Mouse (Mus musculus) kidney, adult 2 months (tissue): ENCODE measurements around the gene Gm10318.

Experiments
- CTCF ChIP-seq: fragments of 200-500 bp; conservative IDR thresholded peaks from 2 replicates; pipeline ENCODE4 v1.5.1; 2011; ENCODE audit warnings: low read depth, mild to moderate bottlenecking, control low read depth, low read length, moderate library complexity, mixed read lengths; ENCODE audit not compliant: insufficient read depth, insufficient read length
- POLR2A ChIP-seq: fragments of 200-500 bp; IDR thresholded peaks from one replicate; pipeline ENCODE4 v1.6.1; 2011; ENCODE audit warnings: low read depth, low read length, control low read depth

DNA sequence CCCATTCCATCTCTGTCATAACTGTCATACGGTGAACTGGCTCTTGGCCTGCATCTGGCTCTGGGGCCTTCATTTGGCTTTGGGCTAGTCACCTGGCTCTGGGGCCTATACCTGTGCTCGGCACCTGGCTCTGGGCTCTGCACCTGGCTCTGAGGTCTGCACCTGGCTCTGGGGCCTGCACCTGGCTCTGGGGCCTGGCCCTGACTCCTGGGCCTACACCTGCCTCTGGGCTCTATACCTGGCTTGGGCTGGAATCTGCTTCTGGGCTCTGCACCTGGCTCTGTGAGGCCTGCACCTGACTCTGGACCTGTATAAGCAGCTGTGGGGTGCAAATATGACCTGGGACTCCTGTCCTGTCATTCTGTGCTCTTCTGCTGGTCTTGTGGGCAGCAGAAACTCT is 5.1 kb upstream of the Gm10318 start:
- TF ChIP-seq CTCF: no peak
- TF ChIP-seq POLR2A: no peak
